Mouse (Mus musculus) layer of hippocampus, postnatal 10 days (tissue): ENCODE measurements at regions not wholly inside any gene's neighbourhood (a gene's known extent, or its start where the extent isn't known, plus 50 kb on each side); places are given as distances from the start of the nearest gene placed in this dataset.
A peak's percentile ranks its signal among the peaks of the same experiment; 100 is the strongest.

Experiments
- DNase-seq, 2 experiments: peaks; one replicate each; pipeline ENCODE4 v3.0.0; 2021; ENCODE audit warnings: low spot score in 2 of 2

GRCm38 (mm10) chr1:61172946-61173345, 195.2 kb downstream of the Icos start:
- no peak for DNase-seq

GRCm38 (mm10) chr1:61175239-61175638, 197.5 kb downstream of the Icos start:
- DNase-seq: no peak

- no peak for DNase-seq
Measured at GRCm38 (mm10) chr1:61179461-61179860, 201.7 kb downstream of the Icos start.

GRCm38 (mm10) chr1:61181099-61181821, 203.5 kb downstream of the Icos start:
- DNase-seq: peak; percentile 99

- DNase-seq: peak in 1 of 2 experiments; percentile 37
Measured at GRCm38 (mm10) chr1:61187381-61188100, 209.8 kb downstream of the Icos start.

- DNase-seq: no peak
Measured at GRCm38 (mm10) chr1:61190921-61191320, 213.2 kb downstream of the Icos start.

GRCm38 (mm10) chr1:61198549-61199062, 220.9 kb downstream of the Icos start:
- DNase-seq: peak in 1 of 2 experiments; percentile 29

- no peak for DNase-seq
Measured at GRCm38 (mm10) chr1:61201006-61201405, 223.3 kb downstream of the Icos start.

GRCm38 (mm10) chr1:61202079-61202478, 224.4 kb downstream of the Icos start:
- no peak for DNase-seq

GRCm38 (mm10) chr1:61203170-61203569, 225.4 kb downstream of the Icos start:
- peak in 1 of 2 experiments; percentile 55 for DNase-seq

GRCm38 (mm10) chr1:61203612-61204011, 225.9 kb downstream of the Icos start:
- DNase-seq: no peak

- no peak for DNase-seq
Measured at GRCm38 (mm10) chr1:61205137-61205536, 227.4 kb downstream of the Icos start.

- DNase-seq: no peak
Measured at GRCm38 (mm10) chr1:61206861-61207380, 229.2 kb downstream of the Icos start.

- DNase-seq: no peak
Measured at GRCm38 (mm10) chr1:61208386-61208785, 230.7 kb downstream of the Icos start.

- DNase-seq: no peak
Measured at GRCm38 (mm10) chr1:61221131-61221530, 243.4 kb downstream of the Icos start.

GRCm38 (mm10) chr1:61228942-61229341, 251.2 kb downstream of the Icos start:
- no peak for DNase-seq

- peak; percentile 7 to 18 for DNase-seq
Measured at GRCm38 (mm10) chr1:61233001-61233400, 255.3 kb downstream of the Icos start.

GRCm38 (mm10) chr1:61233476-61234297, 256.0 kb downstream of the Icos start:
- DNase-seq: peak; percentile 12 to 30

GRCm38 (mm10) chr1:61234298-61234682, 256.6 kb downstream of the Icos start:
- peak; percentile 8 to 21 for DNase-seq

GRCm38 (mm10) chr1:61236511-61236910, 258.8 kb downstream of the Icos start:
- no peak for DNase-seq

GRCm38 (mm10) chr1:61238668-61239067, 260.9 kb downstream of the Icos start:
- no peak for DNase-seq
